ENCODE assay signal across 15 mouse cellular contexts in the genomic region with DNA sequence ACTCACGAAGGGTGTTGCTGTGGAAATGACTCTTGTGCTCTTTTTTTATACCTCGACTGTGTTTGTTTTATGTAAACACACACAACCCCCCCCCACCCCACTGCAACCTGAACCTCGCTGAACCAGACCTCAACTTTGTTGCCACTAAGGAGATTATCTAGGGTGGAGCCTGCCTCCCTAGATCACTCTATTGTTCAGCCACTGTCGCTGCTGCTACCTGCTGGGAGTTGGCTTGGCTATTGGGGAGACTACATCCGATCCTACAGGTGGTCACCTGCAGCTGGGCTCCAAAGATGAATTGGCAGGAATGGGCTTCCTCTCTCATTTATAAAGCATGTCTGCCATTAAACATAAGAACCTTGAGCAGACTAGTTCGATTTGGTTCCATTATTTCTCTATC.
DNase-seq lines count a peak whose midpoint lies in the region.
"Had no signal": no experiment of that assay in that cellular context is flagged by ENCODE, and none has a peak within 500 bp of the region (broad histone marks: within the 10 kb centered on the region; RNA-seq: fewer than 3 reads in every experiment).

No protein-coding gene starts in this region.

- DNase-seq in ES-CJ7 (ENCODE audit: low read depth, low spot score), result peak; percentile 58
- peak; percentile 72 for DNase-seq in R1 (ENCODE audit: low read depth, low spot score)
- no peak for DNase-seq in heart, postnatal 4 days
- DNase-seq in cerebellum, postnatal 10 days, result no peak
- DNase-seq in kidney, postnatal 14 days, result no peak
- DNase-seq: adrenal gland, adult 8-10 months; adrenal gland, postnatal 14 days; adrenal gland, postnatal 36 days; cerebellum, adult 11-12 months; cerebellum, adult 2 months; cerebellum, adult 9-10 months; cerebellum, postnatal 14 days; cerebellum, postnatal 36 days; embryo, embryonic 11 days; forebrain, postnatal 0 days had no signal

Comparison
In these comparisons a context has a peak if more than half of its experiments do, and no peak if none do; other contexts are left out.
1. DNase-seq: peak in ES-CJ7 (single experiment) and R1 (single experiment); none in heart, postnatal 4 days (single experiment), cerebellum, postnatal 10 days (0 of 2) and kidney, postnatal 14 days (single experiment).